Comparison of ENCODE assay signal across 17 mouse cellular contexts in the genomic region with DNA sequence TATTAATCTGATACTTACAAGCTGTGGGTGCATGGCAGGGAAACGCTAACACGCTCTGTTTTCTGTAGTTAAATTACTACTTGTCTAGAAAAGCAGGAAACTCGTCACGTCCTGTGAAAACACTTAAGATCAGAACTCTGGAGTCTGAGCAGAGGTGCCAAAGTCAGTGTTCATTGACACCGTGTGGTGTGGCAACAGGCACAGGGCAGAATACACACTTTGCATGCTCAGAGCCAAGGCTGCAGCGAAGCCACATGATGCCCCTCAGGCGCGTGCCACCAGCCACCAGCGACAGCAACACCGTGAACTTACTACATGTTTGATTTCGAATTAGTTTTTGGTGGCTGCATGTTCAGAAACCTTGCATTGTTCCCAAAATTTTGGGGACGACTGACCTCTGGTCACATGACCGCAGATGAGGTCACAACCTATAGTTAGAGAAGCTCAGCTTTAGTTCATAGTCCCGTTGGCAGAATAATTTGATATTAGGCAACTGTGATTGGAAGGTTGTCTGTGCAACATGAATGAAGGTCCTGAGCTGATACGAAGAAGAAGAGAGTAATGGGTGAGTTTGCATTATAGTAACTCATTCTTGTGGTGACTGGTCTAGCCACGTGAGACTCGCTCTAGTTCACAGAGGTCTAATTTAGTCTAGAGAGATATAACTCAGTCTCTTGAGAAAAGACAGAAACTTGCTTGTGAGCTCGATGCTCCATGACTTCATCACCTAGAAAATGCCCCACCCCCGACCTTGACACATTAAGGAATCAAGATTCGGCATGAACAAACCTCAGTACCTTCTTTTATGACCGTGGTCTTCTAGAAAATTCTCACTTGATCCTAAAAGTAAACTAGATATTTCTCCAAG. TPM values are rescaled to one million over a fixed set of nuclear protein-coding genes. Genes with fewer than 3 reads are reported as not detected.
DNase-seq lines count a peak whose midpoint lies in the region; ATAC-seq and TF ChIP-seq lines count a peak whose summit lies in the region.
"Had no signal": no experiment of that assay in that cellular context is flagged by ENCODE, and none has a peak within 500 bp of the region (broad histone marks: within the 10 kb centered on the region; RNA-seq: fewer than 3 reads in every experiment).

No protein-coding gene starts in this region.

- ATAC-seq in heart, embryonic 11.5 days (replicated peaks; ENCODE audit: insufficient number of reproducible peaks, low FRiP score, low TSS enrichment) = no peak
- ATAC-seq: forebrain, embryonic 13.5 days had no signal

- H3K4me2 ChIP-seq in heart, embryonic 11.5 days = no peak overlapping the region
- H3K4me2 ChIP-seq: forebrain, embryonic 13.5 days; neural tube, embryonic 13.5 days had no signal

- DNase-seq in heart, postnatal 14 days = no peak
- peak; percentile 71 to 72 for DNase-seq in CD8-positive naive resting alpha-beta T cell, adult 2 months (ENCODE audit: low read depth in 2 of 2, low spot score in 2 of 2)
- DNase-seq in induced T-regulatory cell, adult 2 months (ENCODE audit: low read depth) = peak; percentile 93
- peak; percentile 62 for DNase-seq in thymus, postnatal 0 days (ENCODE audit: low spot score)
- no peak for DNase-seq in kidney, postnatal 36 days
- DNase-seq in adrenal gland, postnatal 14 days = no peak
- DNase-seq in left cerebral cortex, adult 2 months (ENCODE audit: extremely low spot score in 1 of 2, low spot score in 2 of 2) = no peak
- DNase-seq: adrenal gland, adult 8-10 months; cerebellum, postnatal 25 days; heart, postnatal 10 days; kidney, postnatal 10 days; right cerebral cortex, adult 18-20 months had no signal

- intact Hi-C loops in heart, postnatal 14 days (cut with DNase I) = no loop called here
- intact Hi-C loops in left cerebral cortex, adult 2 months (cut with DNase I) = no loop called here

- H3K4me1 ChIP-seq in heart, embryonic 11.5 days (ENCODE audit: control insufficient read depth, insufficient read depth, low read length) = peaks cover 16% of the 10 kb centered on the region

- peak overlapping the region; percentile 64; the same call in 1 of the 2 replicates for H3K27ac ChIP-seq in heart, embryonic 11.5 days (ENCODE audit: low read depth, low read length)
- no peak overlapping the region for H3K27ac ChIP-seq in left cerebral cortex, adult 2 months
- H3K27ac ChIP-seq: forebrain, embryonic 13.5 days; neural tube, embryonic 13.5 days had no signal

- no peaks in the 10 kb centered on the region for H3K27me3 ChIP-seq in heart, embryonic 11.5 days (ENCODE audit: control insufficient read depth, insufficient read depth, low read length)
- H3K27me3 ChIP-seq: forebrain, embryonic 13.5 days; neural tube, embryonic 13.5 days had no signal

- H3K9me3 ChIP-seq in heart, embryonic 11.5 days (replicated peaks; ENCODE audit: control insufficient read depth, low read length) = no peaks in the 10 kb centered on the region
- H3K9me3 ChIP-seq: forebrain, embryonic 13.5 days; midbrain, embryonic 10.5 days; neural tube, embryonic 13.5 days had no signal

- H3K9ac ChIP-seq in heart, embryonic 11.5 days (ENCODE audit: low read depth, low read length) = no peak overlapping the region
- H3K9ac ChIP-seq: forebrain, embryonic 13.5 days; lung, embryonic 14.5 days; neural tube, embryonic 13.5 days had no signal

- no peak overlapping the region for H3K4me3 ChIP-seq in heart, embryonic 11.5 days (ENCODE audit: low read depth, low read length)
- no peak overlapping the region for H3K4me3 ChIP-seq in left cerebral cortex, adult 2 months
- H3K4me3 ChIP-seq: forebrain, embryonic 13.5 days; midbrain, embryonic 10.5 days; neural tube, embryonic 13.5 days had no signal

- WGBS in heart, embryonic 11.5 days (ENCODE audit: insufficient replicate concordance) = 83% methylated on average over 21 of the region's 21 CpGs

- no peak for TF ChIP-seq CTCF in left cerebral cortex, adult 2 months (IDR thresholded peaks at IDR 0.05)

- no peaks in the 10 kb centered on the region for H3K36me3 ChIP-seq in heart, embryonic 11.5 days (ENCODE audit: control insufficient read depth, insufficient read depth, low read length)
- H3K36me3 ChIP-seq: midbrain, embryonic 10.5 days; neural tube, embryonic 13.5 days had no signal

RNA-seq across cellular contexts. Expression of a gene that starts 25.6 kb away (rescaled TPM):
- 50.0 and 68.2 TPM in 2 replicates for polyA plus RNA-seq in heart, embryonic 11.5 days (2014; fragmentation: Nextera tagmentation; extraction: Ambion mirVana)
- 100 to 1,000 TPM; 184 to 192 TPM for total RNA-seq in heart, postnatal 14 days (2021)
- 18.9 and 19.5 TPM in 2 replicates for polyA plus RNA-seq in thymus, postnatal 0 days (2015; fragmentation: Nextera tagmentation; extraction: Ambion mirVana)
- total RNA-seq in adrenal gland, postnatal 14 days (2021) = 300 and 308 TPM in 2 replicates
- 10 to 100 TPM; 73.3 to 80.1 TPM for total RNA-seq in left cerebral cortex, adult 2 months (2021)

Comparison
In these comparisons a context has a peak if more than half of its experiments do, and no peak if none do; other contexts are left out.
1. DNase-seq: peak in CD8-positive naive resting alpha-beta T cell, adult 2 months (2 of 2), induced T-regulatory cell, adult 2 months (single experiment) and thymus, postnatal 0 days (single experiment); none in heart, postnatal 14 days (0 of 2), kidney, postnatal 36 days (0 of 2), adrenal gland, postnatal 14 days (single experiment) and left cerebral cortex, adult 2 months (0 of 2).